Mouse (Mus musculus): ENCODE measurements at regions not wholly inside any gene's neighbourhood (a gene's known extent, or its start where the extent isn't known, plus 50 kb on each side); places are given as distances from the start of the nearest gene placed in this dataset.

DNA sequence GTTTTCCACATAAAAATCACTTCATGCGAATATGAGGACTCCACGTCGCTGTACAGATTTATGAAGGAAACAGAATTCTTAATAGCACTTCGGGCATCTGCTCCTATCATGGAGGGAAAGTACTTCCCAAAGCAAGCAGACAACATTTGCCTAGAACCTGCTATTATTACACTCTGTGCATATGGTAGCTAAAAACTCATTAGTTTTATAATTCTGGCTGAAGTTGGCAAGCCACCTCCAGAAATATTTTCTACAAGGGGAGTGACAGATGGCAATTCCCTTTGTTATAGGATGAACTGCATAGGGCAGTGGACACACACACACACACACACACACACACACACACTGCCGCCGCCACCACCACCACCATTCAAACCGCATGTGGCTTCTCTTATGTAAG lies 61.3 kb upstream of the Tlk1 start:
- no peak for ATAC-seq (ENCODE audit: low read depth)
- H3K4me3 ChIP-seq (replicated peaks) = no peak overlapping the region
- no peak overlapping the region for H3K27ac ChIP-seq
- no peak overlapping the region for H3K4me2 ChIP-seq
- no peaks in the 10 kb centered on the region for H3K9me3 ChIP-seq (replicated peaks)
- no peaks in the 10 kb centered on the region for H3K27me3 ChIP-seq
- WGBS (ENCODE audit: insufficient replicate concordance) = 82% methylated on average over 7 of the region's 7 CpGs
- peaks cover 33% of the 10 kb centered on the region for H3K4me1 ChIP-seq (replicated peaks)
- H3K9ac ChIP-seq = no peak overlapping the region
- H3K36me3 ChIP-seq = no peaks in the 10 kb centered on the region
- no peak for DNase-seq

DNA sequence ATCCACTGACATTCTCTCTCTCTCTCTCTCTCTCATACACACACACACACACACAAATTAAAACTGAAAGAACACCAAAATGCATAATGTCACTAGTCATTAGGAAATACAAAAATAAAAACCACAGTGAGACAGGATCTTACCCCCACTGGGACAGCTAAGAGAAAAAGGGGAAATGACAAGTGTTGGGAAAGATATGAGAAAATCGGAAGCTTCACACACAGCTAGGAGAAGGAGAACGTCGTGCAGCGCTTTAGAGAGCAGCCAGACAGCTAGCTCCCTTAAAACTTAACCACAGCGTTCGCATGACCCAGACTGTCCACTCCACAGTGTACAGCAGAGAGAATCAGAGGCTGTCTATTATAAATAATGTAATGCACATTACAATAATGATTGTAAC lies 60.1 kb upstream of the Tlk1 start:
- H3K4me1 ChIP-seq (replicated peaks) = peaks cover 33% of the 10 kb centered on the region
- H3K9me3 ChIP-seq (replicated peaks) = no peaks in the 10 kb centered on the region
- no peak overlapping the region for H3K9ac ChIP-seq
- ATAC-seq (ENCODE audit: low read depth) (no peak), DNase-seq (no peak)
- H3K27me3 ChIP-seq = no peaks in the 10 kb centered on the region
- WGBS (ENCODE audit: insufficient replicate concordance) = 23% methylated on average over 6 of the region's 6 CpGs
- no peak overlapping the region for H3K27ac ChIP-seq
- no peaks in the 10 kb centered on the region for H3K36me3 ChIP-seq
- H3K4me3 ChIP-seq (replicated peaks) = no peak overlapping the region
- H3K4me2 ChIP-seq = peak overlapping the region; percentile 5; the same call in 1 of the 2 replicates

DNA sequence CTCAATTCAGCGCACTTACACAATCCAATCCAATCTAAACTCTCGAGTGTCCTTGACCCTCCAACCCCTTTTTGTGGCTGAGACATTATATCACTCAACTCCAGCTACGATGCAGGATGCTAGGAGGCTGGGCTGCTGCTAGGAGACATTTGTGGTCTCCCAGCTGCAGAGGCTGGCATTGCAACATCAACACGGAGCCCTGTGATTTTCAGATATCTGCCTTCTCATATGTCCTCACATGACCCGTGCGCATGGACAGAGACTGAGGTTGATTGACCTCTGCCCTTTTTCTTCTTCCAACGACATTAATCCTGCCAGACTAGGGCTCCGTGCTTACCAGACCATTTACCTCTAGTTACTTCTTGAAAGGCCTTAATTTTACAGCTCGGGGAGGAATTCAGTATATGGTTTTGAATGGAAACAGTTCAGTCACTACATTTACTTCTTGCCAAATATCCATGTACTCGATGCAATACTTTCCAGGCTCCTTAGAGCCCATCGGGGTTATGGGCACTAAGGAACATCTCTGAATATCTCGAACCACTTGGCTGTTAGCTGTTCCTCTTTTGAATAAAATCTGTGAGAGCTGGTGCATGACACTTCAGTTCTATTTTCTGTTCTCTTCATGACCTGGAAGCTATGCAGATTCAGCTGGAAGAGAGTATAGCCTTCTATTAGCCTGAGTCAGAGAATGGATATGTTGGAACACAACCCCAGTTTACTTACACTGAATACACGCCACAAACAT lies 52.0 kb upstream of the Tlk1 start:
- no peaks in the 10 kb centered on the region for H3K36me3 ChIP-seq
- no peak for ATAC-seq (ENCODE audit: low read depth)
- no peak overlapping the region for H3K27ac ChIP-seq
- no peak overlapping the region for H3K4me3 ChIP-seq (replicated peaks)
- no peak overlapping the region for H3K9ac ChIP-seq
- H3K27me3 ChIP-seq = no peaks in the 10 kb centered on the region
- 61% methylated on average over 13 of the region's 13 CpGs for WGBS (ENCODE audit: insufficient replicate concordance)
- no peaks in the 10 kb centered on the region for H3K9me3 ChIP-seq (replicated peaks)
- DNase-seq = no peak
- H3K4me2 ChIP-seq = no peak overlapping the region
- H3K4me1 ChIP-seq (replicated peaks) = peaks cover 5% of the 10 kb centered on the region

GRCm38 (mm10) chr2:70876251-70876650 lies 50.7 kb upstream of the Tlk1 start:
- Histone ChIP-seq H3K4me3 (replicated peaks) (no peak overlapping the region), H3K27me3 (no peaks in the 10 kb centered on the region), H3K36me3 (no peaks in the 10 kb centered on the region), H3K9me3 (replicated peaks) (no peaks in the 10 kb centered on the region), H3K4me1 (replicated peaks) (peaks cover 17% of the 10 kb centered on the region), H3K9ac (no peak overlapping the region), H3K4me2 (no peak overlapping the region), H3K27ac (no peak overlapping the region)
- no peak for ATAC-seq (ENCODE audit: low read depth)
- DNase-seq = no peak
- WGBS (ENCODE audit: insufficient replicate concordance) = 58% methylated on average over 5 of the region's 5 CpGs

All from liver, embryonic 13.5 days (tissue).